Mouse (Mus musculus): ENCODE measurements around the gene Gm18336. TPM values are rescaled to one million over a fixed set of nuclear protein-coding genes. Genes with fewer than 3 reads are reported as not detected.
"Not testable (repeated sequence)": the region's sequence is repeated elsewhere in the genome, so short reads cannot be mapped to it uniquely, and the experiment has no call there.

Gm18336 gene
- polyA plus RNA-seq (2015; fragmentation: Nextera tagmentation; extraction: Ambion mirVana): not detected in 2 replicates

DNA sequence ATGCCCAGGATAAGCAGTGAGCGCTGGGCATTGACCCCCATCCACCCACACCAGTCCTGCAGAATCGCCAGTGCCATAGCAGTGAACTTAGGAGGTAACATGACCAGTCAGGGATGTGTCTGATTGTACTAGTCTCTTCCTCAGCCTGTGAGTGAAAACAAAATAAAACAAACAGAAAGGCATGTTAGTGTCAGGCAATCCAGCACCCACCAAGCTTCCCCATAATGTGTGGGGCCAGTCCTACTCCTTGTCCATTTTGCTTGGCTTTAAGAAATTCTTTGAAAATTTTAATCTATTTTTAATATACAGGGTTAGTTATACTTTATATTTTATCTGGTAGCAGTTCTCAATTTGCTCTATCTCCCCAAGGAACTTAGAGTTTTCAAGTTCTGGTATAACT, at the start of gene Gm18336:
Gene Gm18336 (minus strand): TSS at position 101 of the 400 bp plus-strand sequence.
- H3K9ac ChIP-seq; H3K4me3 ChIP-seq; H3K27me3 ChIP-seq; H3K9me3 ChIP-seq; H3K27ac ChIP-seq (replicated peaks); H3K36me3 ChIP-seq; H3K4me1 ChIP-seq (replicated peaks); ATAC-seq (ENCODE audit: low read depth); H3K4me2 ChIP-seq: not testable (repeated sequence)
- 69% methylated on average over 2 of the region's 2 CpGs for WGBS

- no peak overlapping the region for H3K27ac ChIP-seq (replicated peaks)
- no peak overlapping the region for H3K4me3 ChIP-seq
- no peak for ATAC-seq (ENCODE audit: low read depth)
- H3K9ac ChIP-seq: no peak overlapping the region
- WGBS: 76% methylated on average over 2 of the region's 2 CpGs
- no peak overlapping the region for H3K4me2 ChIP-seq
- no peaks in the 10 kb centered on the region for H3K27me3 ChIP-seq
- H3K36me3 ChIP-seq: peaks cover 19% of the 10 kb centered on the region; the same call in 1 of the 2 replicates
- H3K4me1 ChIP-seq (replicated peaks): no peaks in the 10 kb centered on the region
- no peaks in the 10 kb centered on the region for H3K9me3 ChIP-seq
Measured at GRCm38 (mm10) chrX:73441428-73441827, 42.9 kb upstream of the Gm18336 start.

DNA sequence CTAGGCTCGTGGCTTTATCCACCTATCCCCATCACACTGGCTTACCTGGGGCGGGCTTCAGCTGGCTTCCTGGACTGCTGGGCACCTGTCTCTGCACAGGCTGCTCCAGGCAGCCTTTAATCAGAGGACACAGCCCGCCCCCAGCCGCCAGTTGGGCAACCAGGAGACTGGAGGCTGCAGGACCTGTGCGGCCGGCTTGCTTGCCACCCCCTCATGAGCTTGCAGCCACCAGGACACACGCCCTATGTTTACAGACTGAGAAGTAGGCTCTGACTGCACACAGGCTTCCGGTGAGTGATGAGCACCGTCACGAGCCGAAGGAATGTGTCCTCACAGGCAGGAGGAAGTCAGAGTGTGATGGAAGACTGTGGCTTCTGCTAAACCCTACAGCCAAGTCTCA, 36.7 kb upstream of the Gm18336 start, which contains the start of gene Trex2:
Gene Trex2 (minus strand): TSS at position 93 of the 400 bp plus-strand sequence.
- Histone ChIP-seq H3K4me2 (no peak within 1 kb of the TSS), H3K27me3 (no peaks in the 10 kb centered on the region), H3K9me3 (no peaks in the 10 kb centered on the region), H3K4me1 (replicated peaks) (no peaks in the 10 kb centered on the region), H3K27ac (replicated peaks) (no peak within 1 kb of the TSS), H3K9ac (no peak within 1 kb of the TSS), H3K4me3 (no peak within 1 kb of the TSS), H3K36me3 (peaks cover 11% of the 10 kb centered on the region; the same call in 1 of the 2 replicates)
- 86% methylated on average over 11 of the region's 11 CpGs for WGBS
- no peak for ATAC-seq (ENCODE audit: low read depth)

- H3K36me3 ChIP-seq: peaks cover 11% of the 10 kb centered on the region; the same call in 1 of the 2 replicates
- no peaks in the 10 kb centered on the region for H3K9me3 ChIP-seq
- no peak overlapping the region for H3K9ac ChIP-seq
- H3K4me2 ChIP-seq: no peak overlapping the region
- no peaks in the 10 kb centered on the region for H3K27me3 ChIP-seq
- no peak for ATAC-seq (ENCODE audit: low read depth)
- H3K4me1 ChIP-seq (replicated peaks): no peaks in the 10 kb centered on the region
- no peak overlapping the region for H3K27ac ChIP-seq (replicated peaks)
- WGBS: 78% methylated on average over 5 of the region's 5 CpGs
- H3K4me3 ChIP-seq: no peak overlapping the region
Measured at GRCm38 (mm10) chrX:73432850-73433249, 34.3 kb upstream of the Gm18336 start.

- H3K27ac ChIP-seq (replicated peaks): no peak overlapping the region
- H3K4me1 ChIP-seq (replicated peaks): no peaks in the 10 kb centered on the region
- no peak overlapping the region for H3K4me3 ChIP-seq
- H3K27me3 ChIP-seq: no peaks in the 10 kb centered on the region
- no peaks in the 10 kb centered on the region for H3K9me3 ChIP-seq
- H3K4me2 ChIP-seq: no peak overlapping the region
- H3K9ac ChIP-seq: no peak overlapping the region
- H3K36me3 ChIP-seq: no peaks in the 10 kb centered on the region
- no peak for ATAC-seq (ENCODE audit: low read depth)
- 82% methylated on average over 2 of the region's 2 CpGs for WGBS
Measured at GRCm38 (mm10) chrX:73430036-73430435, 31.5 kb upstream of the Gm18336 start.

DNA sequence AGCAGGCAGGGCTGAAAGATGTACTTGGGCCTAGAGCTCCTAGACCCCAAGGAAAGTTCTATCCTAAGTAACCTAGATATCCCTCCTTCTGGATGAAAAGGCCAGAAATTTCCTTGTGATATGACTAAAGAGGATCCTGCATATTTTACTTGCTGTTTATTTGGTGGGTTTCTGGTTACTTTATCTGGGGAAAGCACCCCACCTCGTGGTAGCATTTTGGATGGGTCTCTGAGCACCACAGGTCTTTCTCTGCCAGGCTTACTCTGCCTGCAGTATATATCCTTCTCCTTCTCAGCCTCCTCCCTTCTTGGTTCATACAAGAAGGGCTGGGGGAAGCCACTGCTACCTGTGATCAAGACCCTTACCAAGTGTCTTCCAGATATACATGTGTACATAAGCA, 14.2 kb upstream of the Gm18336 start:
- H3K9ac ChIP-seq: no peak overlapping the region
- no peaks in the 10 kb centered on the region for H3K36me3 ChIP-seq
- 25% methylated on average over 1 of the region's 1 CpGs for WGBS
- ATAC-seq (ENCODE audit: low read depth): no peak
- H3K27me3 ChIP-seq: no peaks in the 10 kb centered on the region; the same call in 1 of the 2 replicates
- H3K27ac ChIP-seq (replicated peaks): no peak overlapping the region
- no peak overlapping the region for H3K4me3 ChIP-seq
- no peaks in the 10 kb centered on the region for H3K4me1 ChIP-seq (replicated peaks)
- no peak overlapping the region for H3K4me2 ChIP-seq
- H3K9me3 ChIP-seq: no peaks in the 10 kb centered on the region

- WGBS: 19% methylated on average over 20 of the region's 20 CpGs
- Histone ChIP-seq H3K4me1 (replicated peaks) (no peaks in the 10 kb centered on the region), H3K4me2 (peak within 1 kb of the TSS; percentile 54), H3K4me3 (peak within 1 kb of the TSS; percentile 34), H3K27ac (replicated peaks) (no peak within 1 kb of the TSS), H3K9ac (peak within 1 kb of the TSS; percentile 17; the same call in 1 of the 2 replicates), H3K27me3 (no peaks in the 10 kb centered on the region; the same call in 1 of the 2 replicates), H3K36me3 (no peaks in the 10 kb centered on the region), H3K9me3 (no peaks in the 10 kb centered on the region)
- no peak for ATAC-seq (ENCODE audit: low read depth)
Measured at GRCm38 (mm10) chrX:73410880-73411517, 12.5 kb upstream of the Gm18336 start, which contains the start of gene Zfp92. Zfp92 (plus strand) TSS chrX:73411096.

- no peaks in the 10 kb centered on the region for H3K4me1 ChIP-seq (replicated peaks)
- no peaks in the 10 kb centered on the region for H3K36me3 ChIP-seq
- H3K27me3 ChIP-seq: no peaks in the 10 kb centered on the region
- no peak overlapping the region for H3K4me3 ChIP-seq
- H3K9ac ChIP-seq: no peak overlapping the region
- ATAC-seq (ENCODE audit: low read depth): no peak
- 92% methylated on average over 12 of the region's 12 CpGs for WGBS
- no peaks in the 10 kb centered on the region for H3K9me3 ChIP-seq
- H3K27ac ChIP-seq (replicated peaks): no peak overlapping the region
- no peak overlapping the region for H3K4me2 ChIP-seq
Measured at GRCm38 (mm10) chrX:73401616-73402015, 3.1 kb upstream of the Gm18336 start.

DNA sequence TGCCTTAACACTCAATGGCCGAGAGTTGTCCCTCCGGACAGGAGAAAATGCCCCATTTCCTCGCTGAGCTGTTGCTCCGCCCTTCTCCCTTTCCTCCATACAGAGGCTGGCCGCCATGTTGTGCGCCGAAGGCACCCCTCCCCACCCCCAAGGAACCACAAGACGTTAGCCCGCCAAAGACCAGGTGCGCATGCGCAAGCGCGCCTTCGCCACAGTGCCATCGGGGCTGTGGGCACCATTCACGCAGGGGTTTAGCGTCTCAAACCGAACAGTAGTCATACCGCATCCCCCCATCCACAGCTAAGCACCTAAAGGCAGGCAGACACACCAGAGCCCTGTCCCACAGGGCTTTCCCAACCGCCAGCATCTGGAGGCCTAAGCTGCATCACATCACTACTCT, 2.4 kb upstream of the Gm18336 start:
- 86% methylated on average over 20 of the region's 20 CpGs for WGBS
- Histone ChIP-seq H3K27ac (replicated peaks) (no peak overlapping the region), H3K27me3 (no peaks in the 10 kb centered on the region), H3K9ac (no peak overlapping the region), H3K36me3 (no peaks in the 10 kb centered on the region), H3K9me3 (no peaks in the 10 kb centered on the region), H3K4me3 (no peak overlapping the region), H3K4me2 (no peak overlapping the region), H3K4me1 (replicated peaks) (no peaks in the 10 kb centered on the region)
- no peak for ATAC-seq (ENCODE audit: low read depth)

DNA sequence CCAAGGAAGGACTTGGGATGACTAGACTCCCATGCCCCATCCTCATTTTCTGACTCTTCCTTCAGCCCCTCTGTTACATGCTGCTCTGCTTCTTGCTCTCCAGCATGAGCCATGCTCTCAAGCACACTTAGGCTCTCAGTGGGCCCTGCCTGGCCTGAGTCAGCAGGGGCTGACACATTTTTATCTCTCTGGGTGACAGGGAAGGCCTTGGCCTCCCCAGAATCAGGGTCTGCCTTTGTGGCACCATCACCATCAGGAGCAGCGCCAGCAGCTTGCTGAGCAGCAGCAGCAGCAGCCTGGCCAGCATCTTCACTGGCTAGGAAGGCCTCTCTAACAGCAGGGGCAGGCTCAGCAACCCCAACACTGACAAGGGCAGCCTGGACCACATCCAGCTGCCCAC, 2.1 kb downstream of the Gm18336 start:
- H3K4me3 ChIP-seq: no peak overlapping the region
- H3K4me2 ChIP-seq: no peak overlapping the region
- ATAC-seq (ENCODE audit: low read depth): no peak
- no peaks in the 10 kb centered on the region for H3K36me3 ChIP-seq
- H3K9me3 ChIP-seq: no peaks in the 10 kb centered on the region
- H3K27me3 ChIP-seq: no peaks in the 10 kb centered on the region
- 100% methylated on average over 1 of the region's 1 CpGs for WGBS
- no peak overlapping the region for H3K9ac ChIP-seq
- no peak overlapping the region for H3K27ac ChIP-seq (replicated peaks)
- H3K4me1 ChIP-seq (replicated peaks): no peaks in the 10 kb centered on the region

- no peak for ATAC-seq (ENCODE audit: low read depth)
- H3K4me3 ChIP-seq: no peak overlapping the region
- 87% methylated on average over 4 of the region's 4 CpGs for WGBS
Measured at GRCm38 (mm10) chrX:73391481-73391880, 7.1 kb downstream of the Gm18336 start.

GRCm38 (mm10) chrX:73384924-73385323, 13.6 kb downstream of the Gm18336 start:
- 24% methylated on average over 1 of the region's 1 CpGs for WGBS
- no peak overlapping the region for H3K27ac ChIP-seq (replicated peaks)
- no peak overlapping the region for H3K4me3 ChIP-seq
- no peaks in the 10 kb centered on the region for H3K4me1 ChIP-seq (replicated peaks)
- H3K36me3 ChIP-seq: no peaks in the 10 kb centered on the region
- no peaks in the 10 kb centered on the region for H3K27me3 ChIP-seq
- H3K4me2 ChIP-seq: no peak overlapping the region
- no peak overlapping the region for H3K9ac ChIP-seq
- H3K9me3 ChIP-seq: no peaks in the 10 kb centered on the region
- ATAC-seq (ENCODE audit: low read depth): no peak

More at GRCm38 (mm10) chrX:73391481-73391880, 7.1 kb downstream of the Gm18336 start:
- Histone ChIP-seq H3K9ac (no peak overlapping the region), H3K27me3 (no peaks in the 10 kb centered on the region), H3K36me3 (no peaks in the 10 kb centered on the region), H3K9me3 (no peaks in the 10 kb centered on the region), H3K4me1 (replicated peaks) (no peaks in the 10 kb centered on the region), H3K4me2 (no peak overlapping the region), H3K27ac (replicated peaks) (no peak overlapping the region)

- H3K36me3 ChIP-seq: no peaks in the 10 kb centered on the region
- no peak for ATAC-seq (ENCODE audit: low read depth)
- H3K9me3 ChIP-seq: no peaks in the 10 kb centered on the region
- no peak overlapping the region for H3K4me3 ChIP-seq
- no peaks in the 10 kb centered on the region for H3K4me1 ChIP-seq (replicated peaks)
- WGBS: 72% methylated on average over 6 of the region's 6 CpGs
- H3K4me2 ChIP-seq: no peak overlapping the region
- no peak overlapping the region for H3K27ac ChIP-seq (replicated peaks)
- no peaks in the 10 kb centered on the region for H3K27me3 ChIP-seq
- no peak overlapping the region for H3K9ac ChIP-seq
Measured at GRCm38 (mm10) chrX:73384419-73384818, 14.1 kb downstream of the Gm18336 start.
